Mouse (Mus musculus): ENCODE measurements at regions not wholly inside any gene's neighbourhood (a gene's known extent, or its start where the extent isn't known, plus 50 kb on each side); places are given as distances from the start of the nearest gene placed in this dataset.

- Histone ChIP-seq H3K4me2 (no peak overlapping the region), H3K9me3 (no peaks in the 10 kb centered on the region), H3K9ac (no peak overlapping the region), H3K36me3 (no peaks in the 10 kb centered on the region), H3K4me1 (peaks cover 4% of the 10 kb centered on the region; the same call in 1 of the 2 replicates), H3K27me3 (replicated peaks) (no peaks in the 10 kb centered on the region), H3K27ac (peak overlapping the region; percentile 90), H3K4me3 (replicated peaks) (no peak overlapping the region)
- 51% methylated on average over 8 of the region's 8 CpGs for WGBS
- peak; percentile 66 for ATAC-seq (ENCODE audit: insufficient read depth, low FRiP score, low read depth)
These were observed 78.5 kb upstream of the Krr1 start for GRCm38 (mm10) chr10:111893941-111894340.

- no peak for ATAC-seq (ENCODE audit: insufficient read depth, low FRiP score, low read depth)
- 52% methylated on average over 3 of the region's 3 CpGs for WGBS
- H3K27ac ChIP-seq, result no peak overlapping the region
These were observed 75.1 kb upstream of the Krr1 start for GRCm38 (mm10) chr10:111897361-111897760.

DNA sequence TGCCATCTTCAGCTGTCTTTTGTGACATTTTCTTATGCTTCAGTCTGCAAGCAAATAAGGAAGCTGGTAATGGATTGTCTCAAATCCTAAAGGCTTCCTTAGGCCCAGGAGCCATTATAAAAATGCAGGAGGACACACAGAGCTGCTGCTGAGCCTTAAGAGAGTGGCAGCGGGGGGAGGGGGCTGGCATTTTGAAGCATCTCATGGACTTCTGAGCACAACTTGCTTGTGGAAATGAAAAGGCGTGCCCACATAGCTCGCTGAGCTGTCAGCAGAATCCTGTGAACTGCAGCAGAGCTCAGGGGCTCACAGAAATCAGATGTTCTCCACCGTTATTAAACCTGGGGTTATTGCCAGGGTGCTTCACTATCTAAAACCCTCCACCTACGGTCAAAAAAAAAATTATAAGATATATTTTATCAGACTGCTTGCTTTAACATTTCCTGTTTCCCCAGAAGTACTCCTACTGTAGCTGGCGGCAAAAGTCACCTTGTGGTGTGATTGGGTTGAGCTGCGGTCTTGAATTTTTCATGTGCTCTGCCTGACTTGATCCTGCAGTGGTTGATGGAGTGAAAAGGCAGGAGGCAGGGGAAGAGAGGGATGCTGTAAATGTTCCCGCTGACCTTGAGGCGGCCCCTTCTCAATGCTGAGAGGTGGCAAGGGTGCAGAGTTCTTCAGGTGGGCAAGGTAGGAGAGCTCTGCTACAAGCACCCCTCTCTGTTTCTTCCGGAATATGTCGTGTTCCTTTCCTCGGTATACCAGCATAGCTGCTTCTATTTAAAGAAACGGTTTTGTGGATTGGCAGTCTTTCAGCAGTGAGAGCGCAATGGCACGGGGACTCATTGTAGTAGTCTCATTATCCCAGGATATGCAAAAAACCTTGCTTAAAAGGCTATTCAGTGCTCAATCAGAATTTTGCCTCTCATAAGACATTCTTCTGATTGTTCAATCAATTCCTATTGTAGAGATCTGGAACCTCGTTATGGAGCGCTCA, 71.4 kb upstream of the Krr1 start:
- H3K27ac ChIP-seq, result no peak overlapping the region
- H3K4me2 ChIP-seq, result no peak overlapping the region
- no peaks in the 10 kb centered on the region for H3K4me1 ChIP-seq
- H3K27me3 ChIP-seq (replicated peaks), result no peaks in the 10 kb centered on the region
- H3K9me3 ChIP-seq, result no peaks in the 10 kb centered on the region
- no peak for ATAC-seq (ENCODE audit: insufficient read depth, low FRiP score, low read depth)
- no peak overlapping the region for H3K9ac ChIP-seq
- H3K4me3 ChIP-seq (replicated peaks), result no peak overlapping the region
- H3K36me3 ChIP-seq, result no peaks in the 10 kb centered on the region
- 77% methylated on average over 17 of the region's 17 CpGs for WGBS

More at GRCm38 (mm10) chr10:111897361-111897760, 75.1 kb upstream of the Krr1 start:
- Histone ChIP-seq H3K27me3 (replicated peaks) (no peaks in the 10 kb centered on the region), H3K4me2 (no peak overlapping the region), H3K36me3 (no peaks in the 10 kb centered on the region), H3K4me1 (peaks cover 4% of the 10 kb centered on the region; the same call in 1 of the 2 replicates), H3K9me3 (no peaks in the 10 kb centered on the region), H3K4me3 (replicated peaks) (no peak overlapping the region), H3K9ac (no peak overlapping the region)

DNA sequence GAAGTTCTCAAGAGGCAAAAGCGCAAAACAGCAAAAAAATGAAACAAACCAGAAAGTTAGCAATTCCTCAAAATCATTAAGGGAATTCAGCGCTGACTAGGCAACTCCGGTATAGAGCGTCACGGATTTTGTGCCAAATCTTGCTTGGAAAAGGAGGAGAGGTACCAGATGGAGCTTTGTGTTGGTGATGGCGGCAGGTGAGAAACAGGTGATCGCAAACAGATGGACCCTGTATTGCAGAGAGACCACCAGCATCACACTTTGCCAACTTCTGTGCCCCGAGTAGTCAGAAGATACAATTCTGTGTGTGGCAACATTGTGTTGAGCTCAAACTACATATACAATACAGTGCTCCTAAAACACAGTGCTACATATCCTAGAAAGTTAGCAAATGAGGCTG, 68.5 kb upstream of the Krr1 start:
- H3K36me3 ChIP-seq, result no peaks in the 10 kb centered on the region
- H3K4me2 ChIP-seq, result no peak overlapping the region
- no peak overlapping the region for H3K9ac ChIP-seq
- H3K27me3 ChIP-seq (replicated peaks), result no peaks in the 10 kb centered on the region
- H3K4me3 ChIP-seq (replicated peaks), result no peak overlapping the region
- H3K9me3 ChIP-seq, result no peaks in the 10 kb centered on the region
- 93% methylated on average over 8 of the region's 8 CpGs for WGBS
- H3K27ac ChIP-seq, result no peak overlapping the region
- no peak for ATAC-seq (ENCODE audit: insufficient read depth, low FRiP score, low read depth)
- no peaks in the 10 kb centered on the region for H3K4me1 ChIP-seq

DNA sequence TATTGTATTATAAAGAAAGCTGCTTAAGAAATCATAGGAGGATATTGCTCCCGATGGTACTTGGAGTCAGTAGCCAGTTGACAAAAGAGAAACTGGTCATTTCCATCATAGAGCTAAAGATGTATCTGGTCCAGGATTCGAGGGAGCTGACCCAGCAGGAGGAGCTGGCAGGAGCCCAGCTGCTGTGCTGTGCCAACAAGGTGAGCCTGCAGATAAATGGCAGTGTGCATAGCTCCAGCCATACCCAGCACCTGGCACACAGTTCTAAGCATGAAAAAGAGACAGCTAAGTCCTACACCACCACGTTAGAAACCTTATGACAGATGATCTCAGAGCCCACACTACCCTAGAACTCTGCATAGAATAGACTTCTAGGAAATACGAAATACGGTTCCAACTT, 64.6 kb upstream of the Krr1 start:
- Histone ChIP-seq H3K9me3 (no peaks in the 10 kb centered on the region), H3K4me2 (no peak overlapping the region), H3K27me3 (replicated peaks) (no peaks in the 10 kb centered on the region), H3K4me1 (no peaks in the 10 kb centered on the region), H3K9ac (no peak overlapping the region), H3K4me3 (replicated peaks) (no peak overlapping the region), H3K36me3 (no peaks in the 10 kb centered on the region), H3K27ac (no peak overlapping the region)
- 68% methylated on average over 5 of the region's 5 CpGs for WGBS
- no peak for ATAC-seq (ENCODE audit: insufficient read depth, low FRiP score, low read depth)

DNA sequence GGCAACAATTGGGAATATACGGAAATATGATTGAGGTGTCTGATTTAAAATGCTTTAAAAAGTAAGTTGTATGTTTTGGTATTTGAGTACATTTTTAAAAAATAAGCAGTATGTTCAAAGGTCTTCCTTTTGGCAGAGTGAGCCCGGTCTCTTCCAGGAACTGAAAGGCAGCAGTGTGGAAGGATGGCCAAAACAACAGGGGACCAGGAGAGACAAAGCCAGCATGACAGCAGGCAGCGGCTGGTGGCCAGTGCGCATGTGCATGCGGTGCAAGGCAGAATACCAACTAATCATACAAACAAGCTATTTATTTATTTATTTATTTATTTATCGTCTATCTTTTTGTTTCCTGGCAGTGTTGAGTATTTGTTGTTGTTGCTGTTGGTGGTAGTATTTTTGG, 59.9 kb upstream of the Krr1 start:
- no peaks in the 10 kb centered on the region for H3K4me1 ChIP-seq
- WGBS, result 91% methylated on average over 6 of the region's 6 CpGs
- no peak for ATAC-seq (ENCODE audit: insufficient read depth, low FRiP score, low read depth)

DNA sequence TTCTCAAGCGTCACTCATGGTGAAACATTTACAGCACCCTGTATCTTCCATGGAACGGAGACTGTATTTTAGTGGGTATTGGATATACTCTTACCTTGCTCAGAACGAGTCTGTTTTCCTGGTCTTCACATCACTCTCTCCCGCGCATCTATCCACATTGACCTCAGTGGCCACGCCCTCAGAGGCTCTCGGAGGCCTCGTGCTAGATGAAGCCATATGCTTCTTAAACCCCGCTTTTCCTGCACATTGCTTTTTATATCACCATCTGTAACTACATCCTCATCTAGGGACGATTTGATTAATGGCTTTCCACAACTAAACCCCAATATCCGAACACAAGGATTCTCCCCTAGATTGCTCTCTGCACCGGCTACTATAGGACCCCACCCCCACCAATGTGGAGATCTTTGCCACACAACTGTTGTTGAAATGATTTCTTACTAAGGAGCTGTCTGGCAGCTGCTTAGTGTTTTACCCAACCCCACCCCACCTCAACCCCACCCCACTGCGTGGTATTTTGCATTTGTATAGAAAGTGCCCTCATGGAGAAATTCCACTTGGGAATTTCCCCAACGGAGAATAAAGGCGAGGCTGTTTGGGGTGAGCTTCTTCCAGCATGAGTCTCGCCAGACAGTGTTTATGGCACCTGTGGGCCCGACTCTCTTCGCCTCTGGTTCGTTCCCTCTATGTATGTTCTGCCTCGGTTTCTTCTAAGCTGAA, 59.2 kb upstream of the Krr1 start:
- 86% methylated on average over 20 of the region's 20 CpGs for WGBS
- Histone ChIP-seq H3K4me1 (no peaks in the 10 kb centered on the region), H3K27me3 (replicated peaks) (no peaks in the 10 kb centered on the region), H3K9me3 (no peaks in the 10 kb centered on the region), H3K36me3 (no peaks in the 10 kb centered on the region), H3K4me2 (no peak overlapping the region), H3K9ac (no peak overlapping the region), H3K27ac (no peak overlapping the region), H3K4me3 (replicated peaks) (no peak overlapping the region)
- ATAC-seq (ENCODE audit: insufficient read depth, low FRiP score, low read depth), result no peak

More for the DNA sequence above, 59.9 kb upstream of the Krr1 start:
- Histone ChIP-seq H3K9ac (no peak overlapping the region), H3K4me3 (replicated peaks) (no peak overlapping the region), H3K27ac (no peak overlapping the region), H3K36me3 (no peaks in the 10 kb centered on the region), H3K9me3 (no peaks in the 10 kb centered on the region), H3K27me3 (replicated peaks) (no peaks in the 10 kb centered on the region), H3K4me2 (no peak overlapping the region)

GRCm38 (mm10) chr10:111914231-111914630, 58.2 kb upstream of the Krr1 start:
- Histone ChIP-seq H3K4me3 (replicated peaks) (no peak overlapping the region), H3K27me3 (replicated peaks) (no peaks in the 10 kb centered on the region), H3K4me2 (no peak overlapping the region), H3K4me1 (no peaks in the 10 kb centered on the region), H3K9ac (no peak overlapping the region), H3K27ac (no peak overlapping the region), H3K9me3 (no peaks in the 10 kb centered on the region), H3K36me3 (no peaks in the 10 kb centered on the region)
- 87% methylated on average over 4 of the region's 4 CpGs for WGBS
- ATAC-seq (ENCODE audit: insufficient read depth, low FRiP score, low read depth), result no peak

GRCm38 (mm10) chr10:111918071-111918507, 54.4 kb upstream of the Krr1 start:
- no peak overlapping the region for H3K4me3 ChIP-seq (replicated peaks)
- no peak for ATAC-seq (ENCODE audit: insufficient read depth, low FRiP score, low read depth)
- H3K9me3 ChIP-seq, result no peaks in the 10 kb centered on the region
- no peak overlapping the region for H3K4me2 ChIP-seq
- H3K27me3 ChIP-seq (replicated peaks), result no peaks in the 10 kb centered on the region
- no peak overlapping the region for H3K27ac ChIP-seq
- no peaks in the 10 kb centered on the region for H3K36me3 ChIP-seq
- no peak overlapping the region for H3K9ac ChIP-seq
- no peaks in the 10 kb centered on the region for H3K4me1 ChIP-seq
- WGBS, result 77% methylated on average over 3 of the region's 3 CpGs

DNA sequence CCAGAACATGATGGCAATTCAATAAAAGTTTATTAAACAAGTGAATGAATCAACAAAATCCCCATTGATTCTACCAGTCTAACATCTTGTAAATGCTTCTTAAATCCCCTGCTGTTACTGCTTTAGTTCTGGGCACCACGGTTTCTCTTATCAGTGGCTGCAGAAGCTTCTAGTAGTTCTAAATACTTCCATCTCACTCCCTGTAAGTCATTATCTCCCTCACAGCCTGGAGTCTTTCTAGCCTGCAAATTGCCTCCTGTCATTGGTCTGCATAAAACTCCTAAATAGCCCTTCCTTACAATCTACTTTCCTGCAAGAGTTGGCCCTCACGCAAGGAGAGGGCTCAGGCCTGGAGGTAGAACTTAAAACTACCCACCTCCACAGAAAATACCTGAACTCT, 53.0 kb upstream of the Krr1 start:
- Histone ChIP-seq H3K4me1 (peaks cover 3% of the 10 kb centered on the region; the same call in 1 of the 2 replicates), H3K27me3 (replicated peaks) (no peaks in the 10 kb centered on the region), H3K4me3 (replicated peaks) (no peak overlapping the region), H3K27ac (no peak overlapping the region), H3K4me2 (no peak overlapping the region), H3K36me3 (no peaks in the 10 kb centered on the region), H3K9ac (no peak overlapping the region), H3K9me3 (no peaks in the 10 kb centered on the region)
- ATAC-seq (ENCODE audit: insufficient read depth, low FRiP score, low read depth), result no peak
- whole genome bisulfite sequencing, result 78% methylated on average over 2 of the region's 2 CpGs

DNA sequence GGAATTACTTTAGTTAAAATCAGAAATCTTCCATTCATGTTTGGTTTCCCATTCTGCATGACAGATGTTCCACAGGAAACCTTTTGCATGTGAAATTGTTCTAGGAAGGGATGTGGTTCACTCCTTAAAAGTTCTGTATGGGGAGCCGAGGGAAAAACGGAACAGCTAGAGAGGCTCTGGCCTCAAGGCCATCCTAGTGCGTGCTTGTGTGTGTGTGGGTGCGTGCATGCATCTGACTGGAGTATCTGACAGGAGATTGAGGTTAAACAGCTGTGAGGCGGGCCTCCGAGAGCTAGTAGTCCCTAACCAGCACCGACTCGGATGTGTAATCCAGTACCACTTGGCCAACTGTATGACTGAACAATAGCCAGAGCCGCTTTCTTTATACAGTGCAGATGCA, 51.0 kb upstream of the Krr1 start:
- Histone ChIP-seq H3K27me3 (replicated peaks) (no peaks in the 10 kb centered on the region), H3K9me3 (no peaks in the 10 kb centered on the region), H3K9ac (no peak overlapping the region), H3K27ac (no peak overlapping the region), H3K4me2 (no peak overlapping the region), H3K4me1 (peaks cover 4% of the 10 kb centered on the region), H3K36me3 (no peaks in the 10 kb centered on the region), H3K4me3 (replicated peaks) (no peak overlapping the region)
- 65% methylated on average over 9 of the region's 9 CpGs for WGBS
- ATAC-seq (ENCODE audit: insufficient read depth, low FRiP score, low read depth), result no peak

All from stomach, embryonic 15.5 days (tissue).